Mouse (Mus musculus) brain, adult 2 months (tissue): Measurements from ENCODE around the gene Tmod2.

Source experiments
- DNase-seq: peaks from one replicate; pipeline ENCODE4 v3.0.0; 2011; ENCODE audit warnings: low read depth, low spot score

Gene Tmod2

DNA sequence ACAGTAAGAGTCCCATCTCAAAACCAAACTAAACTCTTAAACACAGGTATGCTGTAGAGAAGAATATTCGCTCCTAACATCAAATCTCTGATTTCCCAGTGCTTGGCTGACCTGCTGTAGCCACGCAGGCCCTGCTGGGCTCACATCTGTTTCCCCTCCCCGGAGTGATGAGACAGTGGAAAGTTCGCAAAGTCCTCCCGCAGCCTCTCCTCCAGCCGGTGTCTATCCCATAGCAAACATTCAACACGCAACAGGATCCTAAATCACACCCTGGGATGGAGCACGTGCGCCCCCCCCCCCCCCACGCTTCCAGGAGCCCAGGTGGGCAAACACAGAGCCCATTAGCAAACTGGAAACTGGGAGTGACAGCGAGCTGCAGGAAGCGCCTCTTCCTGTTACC is 9.6 kb downstream of the Tmod2 start:
- DNase-seq, result no peak

DNA sequence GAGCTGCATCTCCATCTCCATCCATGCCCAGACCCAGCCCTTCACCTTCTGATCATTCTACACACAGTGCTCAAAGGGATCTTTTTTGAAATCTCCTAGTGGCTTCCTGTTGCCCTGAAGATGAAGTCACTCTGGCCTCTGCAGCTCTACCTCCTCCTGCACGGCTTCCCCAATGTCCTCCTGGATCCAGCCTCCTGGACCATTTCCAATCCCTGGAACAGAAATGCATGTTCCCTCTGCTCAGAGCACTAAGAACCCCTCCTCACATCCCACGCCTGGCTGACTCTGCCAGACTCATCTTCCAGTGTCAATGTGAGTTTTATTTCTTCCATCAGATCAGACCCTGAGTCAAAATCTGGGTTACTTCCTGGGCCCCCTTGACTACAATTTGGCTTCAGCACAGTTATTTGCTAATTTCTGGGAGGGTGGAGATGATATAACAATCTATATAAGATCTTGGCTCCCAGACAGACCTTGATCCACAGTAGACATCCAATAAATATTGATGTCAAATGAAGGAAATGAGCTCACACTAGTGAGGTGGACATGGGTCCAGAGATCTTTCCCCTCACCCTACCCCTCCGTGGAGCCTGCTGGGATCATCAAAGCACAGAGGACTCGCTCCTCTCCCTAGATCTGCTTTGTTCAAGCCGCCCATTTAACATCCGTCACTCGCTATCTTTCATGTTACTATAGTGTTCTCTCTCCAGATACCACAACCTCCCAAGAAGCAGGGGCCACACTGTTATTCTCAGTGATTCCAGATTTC is 10.8 kb downstream of the Tmod2 start:
- peak; percentile 85 for DNase-seq

DNA sequence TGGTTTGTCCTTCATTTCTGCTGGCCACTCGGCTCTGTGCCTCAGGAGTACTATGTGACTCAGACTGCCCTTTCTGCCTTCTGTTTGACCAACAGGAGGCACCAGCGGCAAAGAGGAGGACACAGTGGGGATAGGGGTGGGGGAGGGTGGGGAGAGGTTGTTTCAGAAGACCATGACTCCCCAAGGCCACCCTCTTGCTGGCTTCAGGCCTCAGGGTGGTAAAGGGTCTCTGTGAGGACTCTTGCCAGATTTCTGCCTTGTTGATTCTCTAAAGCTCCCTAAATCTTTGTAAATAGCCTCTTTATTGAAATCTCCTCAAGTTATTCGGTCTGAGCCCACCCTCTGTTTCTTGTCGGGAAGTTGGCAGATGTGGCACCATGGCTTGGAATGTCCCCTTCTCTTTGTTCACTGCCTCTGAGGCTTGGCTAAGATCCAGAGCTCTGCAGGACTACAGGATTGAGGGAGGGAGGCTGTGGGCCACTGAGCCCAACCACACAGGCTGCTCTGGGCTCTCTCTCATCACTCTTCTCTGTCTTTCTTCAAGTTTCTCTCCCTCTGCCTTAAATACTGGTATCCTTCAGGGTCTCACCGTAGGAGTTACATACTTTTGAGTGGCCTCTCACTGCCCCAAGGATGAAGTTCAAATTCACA is 11.8 kb downstream of the Tmod2 start:
- DNase-seq, result peak; percentile 91

DNA sequence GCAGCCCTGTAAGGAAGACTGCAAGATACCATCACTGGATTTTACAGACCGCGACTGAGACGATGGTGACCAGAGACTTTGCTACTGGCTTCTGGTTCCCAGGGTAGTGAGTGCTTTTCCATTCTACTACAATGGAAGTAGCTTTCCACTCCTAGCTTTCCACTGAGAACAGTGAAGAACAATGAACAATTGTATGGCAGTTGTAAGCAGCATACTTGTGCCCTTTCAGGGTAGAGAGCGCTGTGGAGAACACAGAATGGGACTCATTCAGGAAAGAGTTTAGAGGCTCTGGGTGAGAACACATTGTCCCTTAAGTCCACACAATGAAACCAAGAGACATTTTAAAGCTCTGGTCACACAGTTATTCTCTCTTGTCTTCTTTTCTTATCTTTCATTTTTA is 13.5 kb downstream of the Tmod2 start:
- peak; percentile 91 for DNase-seq

GRCm38 (mm10) chr9:75597036-75597435 is 14.1 kb downstream of the Tmod2 start:
- DNase-seq, result peak; percentile 66

GRCm38 (mm10) chr9:75593481-75593880 is 17.6 kb downstream of the Tmod2 start:
- DNase-seq, result peak; percentile 75

DNA sequence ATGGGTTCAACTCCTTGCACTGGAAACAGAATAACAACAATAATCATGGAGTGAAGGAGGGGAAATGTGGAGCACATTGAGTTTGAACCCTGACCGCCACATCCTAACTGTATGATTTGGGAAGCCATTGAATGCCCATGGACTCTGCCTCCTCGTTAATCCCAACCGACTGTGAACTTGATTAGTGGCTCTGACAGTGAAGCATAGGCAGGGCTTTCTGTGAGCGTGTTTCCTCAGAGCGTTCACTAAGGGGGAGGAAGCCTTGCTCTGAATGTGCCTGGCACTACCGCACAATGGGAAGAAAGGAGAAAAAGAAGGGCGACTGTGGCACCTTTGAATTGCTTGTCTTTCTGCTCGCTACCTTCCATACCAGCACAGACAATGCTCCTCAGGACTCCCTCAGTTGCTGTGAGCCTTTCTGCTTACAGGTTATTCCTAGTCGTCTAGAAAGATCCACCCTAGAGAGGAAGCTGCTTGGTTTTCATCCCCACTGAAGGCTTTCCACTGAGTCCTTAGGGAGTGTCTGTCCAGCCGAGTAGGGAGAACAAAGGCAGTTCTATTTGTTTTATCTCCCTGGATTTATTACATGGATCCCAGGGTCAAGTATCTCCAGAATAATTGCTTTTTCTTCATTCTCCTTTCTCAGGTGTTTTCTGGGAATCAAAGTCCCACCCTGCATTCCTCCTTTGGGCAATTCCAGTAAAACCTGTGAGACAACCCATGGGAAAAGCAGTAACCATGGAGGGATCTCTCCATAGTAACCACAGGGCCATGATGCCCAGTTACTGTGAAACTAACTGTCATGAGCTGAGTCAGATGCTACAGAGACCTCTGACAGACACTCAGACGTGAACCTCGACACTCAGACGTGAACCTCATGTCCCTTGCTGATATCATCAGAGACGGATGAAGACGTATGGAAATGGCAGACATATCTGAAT is 21.0 kb downstream of the Tmod2 start:
- no peak for DNase-seq

DNA sequence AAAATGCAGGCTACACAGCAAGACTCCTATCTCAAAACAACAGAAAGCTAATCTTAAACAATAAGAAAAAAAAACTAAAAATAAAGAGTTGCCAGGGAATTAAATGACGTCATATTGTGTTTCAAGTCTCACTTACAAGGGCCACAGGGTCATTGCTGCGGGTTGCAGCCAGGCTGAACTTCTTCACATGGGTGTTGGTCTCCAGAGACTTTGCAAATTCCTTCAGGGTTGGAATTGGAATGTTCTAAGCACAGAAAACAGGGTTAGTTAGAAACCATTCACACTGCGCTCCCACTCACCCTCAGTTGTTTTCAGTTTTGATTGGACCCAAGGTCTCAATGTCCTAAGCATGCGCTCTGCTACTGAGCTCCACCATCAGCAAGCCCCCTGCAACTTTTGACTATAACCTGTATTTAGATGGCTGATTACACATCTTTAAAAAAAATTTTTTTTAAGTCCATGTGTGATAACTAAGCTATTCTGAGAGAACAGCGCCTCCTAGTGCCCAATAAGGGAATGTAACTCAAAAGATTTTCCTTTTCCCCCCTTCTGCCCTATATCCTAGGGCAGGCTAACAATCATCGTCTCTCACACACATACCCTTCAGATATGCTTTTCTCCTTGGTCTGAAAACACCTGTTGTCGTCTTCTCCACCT is 29.3 kb downstream of the Tmod2 start:
- DNase-seq, result peak; percentile 61

DNA sequence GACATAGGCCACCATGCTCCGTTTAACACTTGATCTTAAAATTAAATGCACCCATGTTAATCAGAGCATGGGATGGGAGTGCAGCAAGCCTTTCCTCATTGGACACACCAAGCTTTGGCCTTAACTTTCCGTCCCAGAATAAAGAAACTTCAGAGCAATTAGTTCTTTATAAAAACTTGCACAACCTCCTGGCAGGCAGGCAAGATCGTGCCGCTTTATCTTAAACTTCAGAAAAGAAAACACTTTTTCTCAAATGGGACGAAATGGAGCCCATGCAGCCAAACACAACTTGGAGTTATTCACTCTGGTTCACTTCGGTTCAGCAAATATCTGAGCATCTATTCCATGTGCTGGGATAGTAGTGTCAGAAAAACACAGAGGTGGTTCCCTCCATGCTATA is 31.8 kb downstream of the Tmod2 start:
- DNase-seq, result no peak

DNA sequence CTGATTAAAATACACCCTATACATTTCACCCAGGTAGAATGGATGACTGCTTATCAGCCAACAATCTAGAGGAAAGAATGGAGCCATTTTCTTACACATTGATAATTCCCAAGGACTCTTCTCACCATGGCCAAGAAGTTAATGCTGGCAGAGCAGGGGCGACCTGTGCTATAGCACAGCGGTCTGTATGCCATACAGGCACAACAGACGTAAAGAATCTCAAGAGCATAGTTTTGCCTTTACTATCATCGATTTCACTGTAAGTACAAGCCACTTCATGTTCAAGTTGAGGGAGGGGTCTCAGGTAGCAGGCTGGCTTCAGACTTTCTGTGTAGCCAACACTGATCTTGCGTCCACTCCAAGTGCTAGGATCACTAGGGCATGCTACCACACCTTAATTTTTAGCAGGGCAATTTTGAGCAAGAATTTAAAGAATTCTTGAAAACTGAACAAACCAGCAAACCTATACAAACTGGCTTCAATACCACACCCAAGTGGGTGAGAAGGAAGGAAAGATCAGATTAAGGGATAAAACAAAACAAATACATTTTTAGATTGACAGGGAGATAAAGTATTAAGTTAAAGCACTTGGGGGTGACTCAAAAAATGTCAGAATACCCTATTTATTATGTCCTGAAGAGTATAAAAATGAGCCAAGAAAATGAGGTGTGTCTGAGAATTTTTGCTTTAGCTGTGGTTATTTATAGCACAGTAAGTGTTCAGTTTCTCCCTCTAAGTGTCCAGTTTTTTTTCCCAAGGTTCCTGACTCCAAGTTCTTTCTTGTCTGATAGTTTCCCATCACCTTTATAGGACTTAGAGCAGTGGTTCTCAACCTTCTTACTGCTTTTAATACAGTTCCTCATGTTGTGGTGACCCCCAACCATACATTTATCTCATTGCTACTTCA is 39.8 kb downstream of the Tmod2 start:
- DNase-seq, result no peak

DNA sequence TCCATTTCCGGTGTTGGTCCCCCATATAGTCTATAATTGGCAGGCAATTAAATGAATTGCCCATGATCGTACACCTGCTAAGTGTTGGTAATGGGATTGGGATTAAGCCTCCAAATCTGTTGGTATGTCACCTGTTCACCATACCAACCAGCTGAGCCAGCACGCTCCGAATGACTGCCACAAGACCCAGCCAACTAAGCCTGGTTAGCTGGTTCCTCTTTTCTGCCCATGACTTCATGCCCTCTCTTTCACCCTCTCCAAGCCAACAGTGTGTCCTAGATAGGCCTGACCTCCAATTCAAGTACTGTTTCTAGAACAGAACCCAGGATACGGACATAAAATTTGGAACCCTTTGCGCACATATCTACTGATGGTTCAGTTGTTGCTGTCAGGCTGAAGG is 42.7 kb downstream of the Tmod2 start:
- no peak for DNase-seq

- DNase-seq, result no peak
Observed at GRCm38 (mm10) chr9:75564892-75565291, 46.2 kb downstream of the Tmod2 start.

- no peak for DNase-seq
Observed at GRCm38 (mm10) chr9:75563622-75564021, 47.5 kb downstream of the Tmod2 start.

DNA sequence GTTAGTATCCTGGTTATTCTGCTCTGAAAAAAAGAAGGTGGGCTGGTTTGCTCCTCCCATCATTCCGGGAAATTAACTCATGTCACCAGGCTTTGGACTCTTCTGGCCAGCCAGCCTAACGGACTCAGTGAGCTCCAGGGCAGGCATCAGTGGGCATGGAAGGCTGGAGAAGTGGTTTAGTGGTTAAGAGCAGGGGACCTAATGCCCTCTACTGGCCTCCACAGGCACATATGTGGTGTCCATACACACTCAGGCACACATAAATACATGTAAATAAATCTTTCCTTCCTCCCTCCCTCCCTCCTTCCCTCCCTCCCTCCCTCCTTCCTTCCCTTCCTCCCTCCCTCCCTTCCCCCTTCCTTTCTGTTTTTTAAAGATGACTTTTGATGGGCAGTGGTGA is 47.9 kb downstream of the Tmod2 start:
- DNase-seq, result no peak

DNA sequence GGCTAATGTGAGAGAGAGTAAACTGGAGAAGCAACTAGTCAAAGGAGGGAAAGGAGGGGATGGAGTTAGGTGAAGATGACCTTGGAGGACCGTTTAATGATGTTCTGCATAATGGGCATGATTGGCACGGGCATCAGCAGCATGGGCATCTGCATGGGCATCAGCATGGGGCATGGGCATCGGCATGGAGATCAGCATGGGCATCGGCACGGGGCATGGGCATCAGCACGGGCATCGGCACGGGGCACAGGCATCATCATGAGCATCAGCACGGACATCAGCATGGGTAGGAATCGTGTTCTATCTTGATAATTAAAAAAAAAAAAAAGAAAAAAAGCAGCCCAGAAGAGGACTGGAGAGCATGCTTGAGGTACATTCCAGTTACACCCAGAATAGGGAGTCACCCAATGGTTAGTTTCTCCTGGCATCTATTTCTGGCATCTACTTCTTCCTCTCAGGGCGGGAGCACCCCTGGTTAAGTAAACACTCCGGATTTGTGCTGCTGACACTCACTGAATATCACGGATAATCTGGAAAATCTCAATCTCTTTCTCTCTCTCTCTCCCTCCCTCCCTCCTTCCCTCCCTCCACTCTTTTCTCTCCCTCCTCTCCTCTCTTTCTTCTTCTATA is 50.0 kb downstream of the Tmod2 start:
- no peak for DNase-seq

DNA sequence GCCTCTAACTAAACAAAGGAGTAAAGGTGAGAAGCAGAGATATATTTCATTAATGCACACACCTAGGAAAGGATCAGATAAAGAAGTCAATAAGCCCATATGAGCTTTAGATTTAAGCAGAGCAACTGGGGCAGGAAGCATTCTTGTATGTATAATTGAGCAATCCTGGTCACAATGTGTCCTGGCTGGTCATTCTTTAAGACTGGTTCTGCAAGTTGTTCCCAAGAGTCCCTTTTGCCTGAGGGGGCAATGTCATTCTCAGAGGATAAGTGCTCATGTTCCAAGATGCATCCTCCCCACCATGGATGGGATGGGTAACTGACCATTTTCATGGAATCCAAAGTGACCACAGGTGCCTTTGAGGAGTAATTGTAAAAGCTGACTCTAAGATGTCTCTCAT is 50.8 kb downstream of the Tmod2 start:
- DNase-seq, result no peak

- peak; percentile 97 for DNase-seq
Observed at GRCm38 (mm10) chr9:75559512-75560012, 51.6 kb downstream of the Tmod2 start, which contains the start of gene Tmod3. Gene Tmod3 (minus strand): TSS chr9:75559657.

- no peak for DNase-seq
Observed at GRCm38 (mm10) chr9:75558812-75559511, 52.2 kb downstream of the Tmod2 start.

- DNase-seq, result no peak
Observed at GRCm38 (mm10) chr9:75558360-75558759, 52.8 kb downstream of the Tmod2 start.
